Mouse (Mus musculus): ENCODE results near the gene Ttll3. TPM values are rescaled to one million over a fixed set of nuclear protein-coding genes. Genes with fewer than 3 reads are reported as not detected.

Gene Ttll3
- total and polyA plus RNA-seq, 3 experiments: 5.7 to 11.2 TPM; not detected in 1

GRCm38 (mm10) chr6:113441147-113441680, 52.2 kb downstream of the Ttll3 start:
- DNase-seq (ENCODE audit: low read depth, low spot score): peak; percentile 94
- H3K36me3 ChIP-seq (ENCODE audit: control insufficient read depth in 1 of 2, insufficient read depth in 2 of 2, low read length in 2 of 2): peaks cover 5 to 13% of the 10 kb centered on the region in 2 experiments
- no peak overlapping the region for H3K9ac ChIP-seq (ENCODE audit: control insufficient read depth, low read depth, low read length, poor library complexity, severe bottlenecking)
- H3K27me3 ChIP-seq (ENCODE audit: control insufficient read depth in 1 of 2, insufficient read depth in 2 of 2, low read length in 2 of 2): no peaks in the 10 kb centered on the region; a peak in 1 of 4 replicates
- peak; percentile 85 for TF ChIP-seq SMC3 (IDR thresholded peaks at IDR 0.05; ENCODE audit: low read depth, low read length)
- TF ChIP-seq E2F4 (IDR thresholded peaks at IDR 0.05; ENCODE audit: borderline replicate concordance, low read depth, low read length): no peak
- no peak for TF ChIP-seq ZKSCAN1 (IDR thresholded peaks at IDR 0.05; ENCODE audit: low read depth, low read length)
- peak; percentile 77 to 95 (median 89) for TF ChIP-seq CTCF (IDR thresholded peaks at IDR 0.05 in 2 of 3, conservative IDR thresholded peaks at IDR 0.05 in 1 of 3; ENCODE audit: control insufficient read depth in 1 of 3, insufficient read depth in 1 of 3, low read depth in 2 of 3, low read length in 3 of 3, poor library complexity in 1 of 3, severe bottlenecking in 1 of 3)
- peak; percentile 45; the same call in 1 of the 2 replicates for TF ChIP-seq BHLHE40 (IDR thresholded peaks at IDR 0.05; ENCODE audit: borderline replicate concordance, low read depth, low read length)
- TF ChIP-seq NRF1 (IDR thresholded peaks at IDR 0.05; ENCODE audit: insufficient read depth, low read depth, low read length, poor library complexity, severe bottlenecking): peak; percentile 12; the same call in 1 of the 2 replicates
- 0 out of 4 replicates have a peak, but pooled peaks of 1 of the 2 experiments have one; percentile 23 for TF ChIP-seq POLR2A (IDR thresholded peaks at IDR 0.05; ENCODE audit: control insufficient read depth in 1 of 2, insufficient read depth in 1 of 2, low read depth in 1 of 2, low read length in 2 of 2, poor library complexity in 1 of 2)
- peak; percentile 51 for TF ChIP-seq HCFC1 (IDR thresholded peaks at IDR 0.05; ENCODE audit: low read depth, low read length)
- peak; percentile 98 for TF ChIP-seq RAD21 (IDR thresholded peaks at IDR 0.05; ENCODE audit: low read depth, low read length)
- TF ChIP-seq ZNF384 (IDR thresholded peaks at IDR 0.05; ENCODE audit: low read depth, low read length): 0 out of 2 replicates have a peak, but pooled peaks have one; percentile 44
- TF ChIP-seq TAL1 (IDR thresholded peaks at IDR 0.05; ENCODE audit: low read length): no peak
- TF ChIP-seq MYC (IDR thresholded peaks at IDR 0.05; ENCODE audit: low read depth, low read length): 0 out of 2 replicates have a peak, but pooled peaks have one; percentile 34
- peak; percentile 48; the same call in 1 of the 2 replicates for TF ChIP-seq SIN3A (IDR thresholded peaks at IDR 0.05; ENCODE audit: low read length)
- peak; percentile 46; the same call in 1 of the 2 replicates for TF ChIP-seq TBP (IDR thresholded peaks at IDR 0.05; ENCODE audit: low read depth, low read length)
- no peak for TF ChIP-seq USF1 (IDR thresholded peaks at IDR 0.05; ENCODE audit: low read depth, low read length)
- TF ChIP-seq ZC3H11A (IDR thresholded peaks at IDR 0.05; ENCODE audit: low read depth, low read length): peak; percentile 92
- H3K4me3 ChIP-seq (ENCODE audit: control insufficient read depth in 1 of 2, insufficient read depth in 1 of 2, low read depth in 2 of 2, low read length in 2 of 2): no peak overlapping the region
- H3K4me1 ChIP-seq (ENCODE audit: control insufficient read depth in 1 of 2, insufficient read depth in 2 of 2, low read length in 2 of 2): peaks cover 4 to 16% of the 10 kb centered on the region in 2 experiments
- no peaks in the 10 kb centered on the region for H3K9me3 ChIP-seq (replicated peaks; ENCODE audit: insufficient read depth, low read length)
- peaks cover 18% of the 10 kb centered on the region for H3K79me2 ChIP-seq (ENCODE audit: control insufficient read depth, insufficient read depth, low read length, poor library complexity)
- H3K27ac ChIP-seq (ENCODE audit: control insufficient read depth, low read depth, low read length): no peak overlapping the region

- peak overlapping the region; percentile 71 for H3K9ac ChIP-seq (ENCODE audit: control insufficient read depth, low read depth, low read length, poor library complexity, severe bottlenecking)
- H3K36me3 ChIP-seq (ENCODE audit: control insufficient read depth in 1 of 2, insufficient read depth in 2 of 2, low read length in 2 of 2): peaks cover 5 to 13% of the 10 kb centered on the region in 2 experiments
- TF ChIP-seq POLR2A (IDR thresholded peaks at IDR 0.05; ENCODE audit: control insufficient read depth in 1 of 2, insufficient read depth in 1 of 2, low read depth in 1 of 2, low read length in 2 of 2, poor library complexity in 1 of 2): no peak
- no peak for TF ChIP-seq MAX (IDR thresholded peaks at IDR 0.05; ENCODE audit: low read length)
- no peak for TF ChIP-seq MYC (IDR thresholded peaks at IDR 0.05; ENCODE audit: low read depth, low read length)
- no peak for TF ChIP-seq UBTF (IDR thresholded peaks at IDR 0.05; ENCODE audit: borderline replicate concordance, insufficient read depth, low read depth, low read length)
- no peak for TF ChIP-seq RAD21 (IDR thresholded peaks at IDR 0.05; ENCODE audit: low read depth, low read length)
- DNase-seq (ENCODE audit: low read depth, low spot score): no peak
- no peaks in the 10 kb centered on the region for H3K27me3 ChIP-seq (ENCODE audit: control insufficient read depth in 1 of 2, insufficient read depth in 2 of 2, low read length in 2 of 2)
- no peaks in the 10 kb centered on the region for H3K9me3 ChIP-seq (replicated peaks; ENCODE audit: insufficient read depth, low read length)
- H3K27ac ChIP-seq (ENCODE audit: control insufficient read depth, low read depth, low read length): peak overlapping the region; percentile 43; the same call in 1 of the 2 replicates
- peaks cover 4 to 16% of the 10 kb centered on the region in 2 experiments for H3K4me1 ChIP-seq (ENCODE audit: control insufficient read depth in 1 of 2, insufficient read depth in 2 of 2, low read length in 2 of 2)
- H3K79me2 ChIP-seq (ENCODE audit: control insufficient read depth, insufficient read depth, low read length, poor library complexity): peaks cover 18% of the 10 kb centered on the region
- peak overlapping the region; percentile 41 to 89 for H3K4me3 ChIP-seq (ENCODE audit: control insufficient read depth in 1 of 2, insufficient read depth in 1 of 2, low read depth in 2 of 2, low read length in 2 of 2)
These were observed 53.0 kb downstream of the Ttll3 start for GRCm38 (mm10) chr6:113442087-113442441.
